Mouse (Mus musculus) lung, embryonic 14.5 days (tissue): ENCODE results near the gene Nedd9. TPM values are rescaled to one million over a fixed set of nuclear protein-coding genes. Genes with fewer than 3 reads are reported as not detected.

Experiments used
- ATAC-seq: fragments of 200-750 bp; cut with Nextera tagmentation; 2 replicates; pipeline ENCODE4 v1.8.0; 2017; ENCODE audit warnings: mild to moderate bottlenecking, moderate TSS enrichment, moderate library complexity; ENCODE audit not compliant: insufficient read depth
- DNase-seq: peaks from one replicate; pipeline ENCODE4 v3.0.0-alpha.2; 2015
- H3K27ac ChIP-seq: fragments of 300-500 bp; sonication (generic); 2 replicates; pipeline ENCODE4 v1.5.1; 2014; ENCODE audit warnings: low read depth, mild to moderate bottlenecking, moderate library complexity
- H3K27me3 ChIP-seq: fragments of 300-500 bp; sonication (generic); 2 replicates; pipeline ENCODE4 v1.6.1; 2014; ENCODE audit warnings: low read length, control low read depth; ENCODE audit not compliant: insufficient read depth
- H3K36me3 ChIP-seq: fragments of 300-500 bp; sonication (generic); 2 replicates; pipeline ENCODE4 v1.6.1; 2014; ENCODE audit warnings: control low read depth; ENCODE audit not compliant: insufficient read depth
- H3K4me1 ChIP-seq: fragments of 300-500 bp; sonication (generic); 2 replicates; pipeline ENCODE4 v1.6.1; 2014; ENCODE audit warnings: antibody characterized with exemption, control low read depth; ENCODE audit not compliant: insufficient read depth
- H3K4me2 ChIP-seq: fragments of 300-500 bp; sonication (generic); 2 replicates; pipeline ENCODE4 v1.6.1; 2014; ENCODE audit warnings: mild to moderate bottlenecking
- H3K4me3 ChIP-seq: fragments of 300-500 bp; sonication (generic); 2 replicates; pipeline ENCODE4 v1.5.1; 2014; ENCODE audit warnings: low read depth, low read length
- H3K9ac ChIP-seq: fragments of 300-500 bp; sonication (generic); 2 replicates; pipeline ENCODE4 v1.6.1; 2014
- H3K9me3 ChIP-seq: fragments of 300-500 bp; sonication (generic); 2 replicates; pipeline ENCODE4 v1.6.1; 2016; ENCODE audit warnings: low read depth, low read length, control low read depth
- CTCF ChIP-seq: IDR thresholded peaks from 2 replicates; pipeline ENCODE4 v1.5.1; 2016; ENCODE audit warnings: antibody characterized with exemption, low read depth
- WGBS: fragments of 180-500 bp; shearing (Covaris S2); extraction: QIAGEN DNeasy Blood & Tissue Kit; methylation state at CpG from one replicate; pipeline ENCODE4 v1.1.7; 2014; 5-methylcytosine and 5-hydroxymethylcytosine counted together
- polyA plus RNA-seq: library from polyadenylated mRNA; unstranded; fragments of >200 nt; fragmentation: Nextera tagmentation; extraction: Ambion mirVana; gene quantifications from 2 replicates; pipeline ENCODE4 v1.2.1, GENCODE M21; 2014

Gene Nedd9
- polyA plus RNA-seq, 1 experiment from 2014 or later: 89.4 TPM

DNA sequence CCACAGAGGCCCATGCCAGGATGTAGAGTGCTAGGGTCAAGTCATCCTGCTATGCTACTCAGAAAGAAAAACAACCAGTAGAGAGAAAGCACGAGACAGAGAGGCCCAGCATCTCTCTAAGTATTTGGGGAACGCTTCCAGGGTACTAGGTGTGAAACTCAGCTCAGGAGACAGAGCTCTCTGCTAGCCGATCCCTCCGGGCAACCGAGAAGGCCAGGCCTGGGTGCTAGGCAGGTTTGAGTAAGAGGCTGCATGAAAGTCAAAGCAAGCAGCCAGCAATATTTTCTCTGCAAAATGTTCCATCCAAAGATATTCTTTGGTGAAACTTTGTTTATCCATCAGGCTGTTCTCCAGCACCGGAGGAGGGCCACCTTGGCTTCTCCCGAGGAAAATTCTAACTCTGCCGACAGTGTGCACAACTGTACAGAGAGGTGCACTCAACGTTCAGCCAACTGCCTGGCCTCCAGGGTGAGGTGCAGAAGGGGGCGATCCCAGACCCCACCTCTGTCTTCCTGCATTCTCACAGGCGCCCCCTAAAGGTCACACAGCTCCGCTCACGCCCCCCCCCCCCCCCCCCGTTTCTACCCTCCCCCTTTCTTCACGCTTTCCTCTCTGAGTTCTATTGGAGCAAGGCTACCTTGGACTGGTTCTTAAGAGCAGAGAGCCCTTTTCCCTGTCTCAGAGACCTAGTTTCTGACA is 7.3 kb downstream of the Nedd9 start:
- Histone ChIP-seq H3K4me1 (no peaks in the 10 kb centered on the region), H3K4me2 (no peak overlapping the region), H3K9ac (no peak overlapping the region), H3K27ac (no peak overlapping the region), H3K36me3 (no peaks in the 10 kb centered on the region), H3K9me3 (no peaks in the 10 kb centered on the region), H3K4me3 (no peak overlapping the region), H3K27me3 (no peaks in the 10 kb centered on the region)
- peak; percentile 6 for DNase-seq
- ATAC-seq: no peak
- 54% methylated on average over 13 of the region's 15 CpGs for WGBS
- TF ChIP-seq CTCF: 0 out of 2 replicates have a peak, but pooled peaks have one; percentile 0

DNA sequence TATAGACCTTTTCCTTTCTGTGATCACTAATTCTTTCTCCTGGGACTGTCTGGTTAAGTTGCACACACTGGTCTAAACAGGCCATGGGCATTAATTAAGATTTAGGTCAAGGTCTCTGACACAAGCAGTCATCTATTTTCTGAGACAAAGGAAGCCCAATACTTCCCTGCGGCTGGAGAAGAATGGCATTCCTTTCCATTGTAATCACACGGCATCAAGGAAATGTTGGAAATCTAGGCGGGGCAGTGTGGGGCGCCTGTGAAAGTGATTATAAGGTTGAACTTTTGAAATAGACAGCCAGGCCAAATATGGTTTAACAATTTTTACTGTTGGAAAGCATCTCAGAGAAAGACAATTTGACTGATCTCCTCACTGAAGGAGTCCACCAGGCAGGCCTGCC is 10.9 kb downstream of the Nedd9 start:
- Histone ChIP-seq H3K9me3 (no peaks in the 10 kb centered on the region), H3K4me2 (no peak overlapping the region), H3K4me1 (no peaks in the 10 kb centered on the region), H3K9ac (no peak overlapping the region), H3K36me3 (no peaks in the 10 kb centered on the region), H3K27ac (0 out of 2 replicates have a peak overlapping the region, but pooled peaks have one; percentile 3), H3K27me3 (no peaks in the 10 kb centered on the region), H3K4me3 (no peak overlapping the region)
- DNase-seq (peak; percentile 58), ATAC-seq (no peak)
- TF ChIP-seq CTCF: no peak
- 66% methylated on average over 4 of the region's 4 CpGs for WGBS

- Histone ChIP-seq H3K27ac (no peak overlapping the region), H3K9ac (no peak overlapping the region), H3K4me2 (no peak overlapping the region), H3K4me1 (no peaks in the 10 kb centered on the region), H3K4me3 (no peak overlapping the region), H3K27me3 (no peaks in the 10 kb centered on the region), H3K9me3 (no peaks in the 10 kb centered on the region), H3K36me3 (no peaks in the 10 kb centered on the region)
- TF ChIP-seq CTCF: no peak
- DNase-seq (no peak), ATAC-seq (no peak)
- WGBS: 60% methylated on average over 5 of the region's 5 CpGs
Observed at GRCm38 (mm10) chr13:41474365-41474764, 12.8 kb downstream of the Nedd9 start.

DNA sequence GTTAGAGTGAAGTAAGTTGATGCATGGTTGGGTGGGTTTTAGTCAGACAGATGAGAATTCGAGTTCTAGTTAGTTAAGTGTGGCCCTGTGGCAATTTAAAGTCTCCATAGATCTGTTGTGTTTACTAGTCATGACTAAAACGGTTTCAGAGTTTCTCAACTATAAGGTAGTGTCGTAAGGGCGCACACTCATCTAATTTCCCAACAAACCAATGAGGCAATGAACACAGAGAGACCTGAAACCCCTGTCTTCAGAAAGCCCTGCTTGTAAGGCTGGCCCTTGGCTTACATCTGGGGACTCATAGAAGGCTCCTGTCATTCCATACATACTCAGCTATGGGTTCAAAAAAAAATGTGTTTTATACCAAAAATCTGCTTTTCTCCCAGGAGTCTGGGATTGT is 13.7 kb downstream of the Nedd9 start:
- no peak overlapping the region for H3K4me2 ChIP-seq
- no peaks in the 10 kb centered on the region for H3K9me3 ChIP-seq
- WGBS: 86% methylated on average over 4 of the region's 4 CpGs
- no peak for ATAC-seq
- no peak overlapping the region for H3K27ac ChIP-seq
- no peak overlapping the region for H3K9ac ChIP-seq
- H3K4me3 ChIP-seq: no peak overlapping the region
- no peak for DNase-seq
- no peaks in the 10 kb centered on the region for H3K36me3 ChIP-seq
- no peaks in the 10 kb centered on the region for H3K4me1 ChIP-seq
- TF ChIP-seq CTCF: no peak
- no peaks in the 10 kb centered on the region for H3K27me3 ChIP-seq

- no peak overlapping the region for H3K27ac ChIP-seq
- no peaks in the 10 kb centered on the region for H3K36me3 ChIP-seq
- no peaks in the 10 kb centered on the region for H3K9me3 ChIP-seq
- no peak for DNase-seq
- no peak overlapping the region for H3K9ac ChIP-seq
- H3K4me1 ChIP-seq: no peaks in the 10 kb centered on the region
- no peaks in the 10 kb centered on the region for H3K27me3 ChIP-seq
- WGBS: 73% methylated on average over 5 of the region's 5 CpGs
- ATAC-seq: no peak
- no peak for TF ChIP-seq CTCF
- H3K4me2 ChIP-seq: no peak overlapping the region
- H3K4me3 ChIP-seq: no peak overlapping the region
Observed at GRCm38 (mm10) chr13:41472878-41473424, 14.2 kb downstream of the Nedd9 start.

DNA sequence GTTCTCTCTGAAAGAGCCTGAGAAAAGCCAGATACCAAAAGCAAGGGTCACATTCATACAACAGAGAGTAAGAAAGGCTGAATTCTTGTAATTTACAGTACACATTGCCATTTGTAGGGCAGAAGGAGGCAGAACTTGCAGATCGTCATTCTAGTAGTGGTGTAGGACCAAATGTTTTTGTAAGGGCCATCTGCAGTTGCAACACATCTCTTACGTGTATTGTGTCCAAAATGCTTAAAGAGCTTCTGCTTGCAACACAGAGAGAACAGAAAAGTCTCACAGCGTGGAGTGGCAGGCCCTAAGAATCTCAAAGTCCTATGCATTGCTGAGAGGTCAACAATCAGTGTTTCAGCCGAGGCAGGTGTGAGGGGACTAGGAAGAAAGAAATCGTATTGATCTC is 18.9 kb downstream of the Nedd9 start:
- no peak overlapping the region for H3K4me3 ChIP-seq
- DNase-seq (no peak), ATAC-seq (no peak)
- no peak overlapping the region for H3K4me2 ChIP-seq
- no peak overlapping the region for H3K27ac ChIP-seq
- H3K9ac ChIP-seq: no peak overlapping the region
- H3K9me3 ChIP-seq: no peaks in the 10 kb centered on the region
- TF ChIP-seq CTCF: no peak
- H3K27me3 ChIP-seq: no peaks in the 10 kb centered on the region
- no peaks in the 10 kb centered on the region for H3K36me3 ChIP-seq
- 0 out of 2 replicates have a peak, but pooled peaks cover 4% of the 10 kb centered on the region for H3K4me1 ChIP-seq
- 54% methylated on average over 5 of the region's 5 CpGs for WGBS

DNA sequence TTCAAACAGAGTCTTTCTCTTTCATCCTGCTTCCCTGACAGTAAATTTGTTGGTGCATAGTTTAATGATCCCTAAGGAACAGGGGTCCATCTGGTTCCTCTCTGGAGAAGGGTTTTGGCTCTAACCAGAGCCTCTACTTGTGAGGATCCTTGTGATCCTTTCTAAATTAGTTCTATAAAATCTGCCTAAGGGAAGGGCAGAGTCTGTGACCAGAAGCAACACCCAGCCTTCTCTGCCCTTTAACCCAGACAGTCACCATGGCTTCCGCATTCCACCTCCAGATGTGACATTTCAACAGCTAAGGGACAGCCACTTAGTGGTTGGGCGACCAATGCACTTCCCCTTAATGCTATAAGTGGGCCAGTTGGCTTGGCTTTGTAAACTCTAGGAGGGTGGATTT is 20.1 kb downstream of the Nedd9 start:
- Histone ChIP-seq H3K9ac (no peak overlapping the region), H3K27me3 (no peaks in the 10 kb centered on the region), H3K4me2 (no peak overlapping the region), H3K4me1 (0 out of 2 replicates have a peak, but pooled peaks cover 4% of the 10 kb centered on the region), H3K27ac (peak overlapping the region; percentile 10; the same call in 1 of the 2 replicates), H3K4me3 (no peak overlapping the region), H3K36me3 (no peaks in the 10 kb centered on the region), H3K9me3 (no peaks in the 10 kb centered on the region)
- WGBS: 56% methylated on average over 2 of the region's 2 CpGs
- DNase-seq (peak; percentile 68), ATAC-seq (no peak)
- no peak for TF ChIP-seq CTCF
